Mouse (Mus musculus): Measurements from ENCODE around the gene Synpo2. TPM values are rescaled to one million over a fixed set of nuclear protein-coding genes. Genes with fewer than 3 reads are reported as not detected.

Gene Synpo2
- polyA plus RNA-seq, 1 experiment from 2014 or later, result 11.5 TPM

- WGBS, result 85% methylated on average over 8 of the region's 8 CpGs
- no peak overlapping the region for H3K9ac ChIP-seq
- H3K9me3 ChIP-seq (replicated peaks), result no peaks in the 10 kb centered on the region
- H3K36me3 ChIP-seq, result no peaks in the 10 kb centered on the region
- no peak for ATAC-seq (replicated peaks; ENCODE audit: low FRiP score)
- no peaks in the 10 kb centered on the region for H3K27me3 ChIP-seq
- H3K4me2 ChIP-seq, result no peak overlapping the region
- H3K27ac ChIP-seq, result no peak overlapping the region
- no peaks in the 10 kb centered on the region for H3K4me1 ChIP-seq
- H3K4me3 ChIP-seq (replicated peaks), result no peak overlapping the region
These were observed 202.1 kb downstream of the Synpo2 start for GRCm38 (mm10) chr3:123033804-123034203.

Other genes with a start within 250 kb of the Synpo2 start
- gene Myoz2, start 201.1 kb downstream of the Synpo2 start, polyA plus RNA-seq (2015; fragmentation: Nextera tagmentation; extraction: Ambion mirVana), result 2.2 and 6.7 TPM in 2 replicates
- gene Sec24d, start 31.3 kb upstream of the Synpo2 start, polyA plus RNA-seq (2015; fragmentation: Nextera tagmentation; extraction: Ambion mirVana), result 68.5 and 72.6 TPM in 2 replicates
- 29.0 and 30.8 TPM in 2 replicates for gene Mettl14, start 150.0 kb upstream of the Synpo2 start, polyA plus RNA-seq (2015; fragmentation: Nextera tagmentation; extraction: Ambion mirVana)
- gene Prss12, start 210.8 kb upstream of the Synpo2 start, polyA plus RNA-seq (2015; fragmentation: Nextera tagmentation; extraction: Ambion mirVana), result 5.6 and 6.8 TPM in 2 replicates

Measured in kidney, embryonic 15.5 days (tissue).